Mouse (Mus musculus) embryonic fibroblast, embryonic 13.5 days (primary cell): ENCODE results near the gene Rnf217. TPM values are rescaled to one million over a fixed set of nuclear protein-coding genes. Genes with fewer than 3 reads are reported as not detected.

Experiments
- H3K27ac ChIP-seq: 2 replicates; pipeline ENCODE4 v1.5.1; 2012; ENCODE audit warnings: low read length, control low read depth, inconsistent platforms; ENCODE audit not compliant: insufficient read depth
- H3K4me1 ChIP-seq: 2 replicates; pipeline ENCODE4 v1.6.1; 2011; ENCODE audit warnings: low read length; ENCODE audit not compliant: control insufficient read depth, insufficient read depth
- H3K4me3 ChIP-seq: 2 replicates; pipeline ENCODE4 v1.5.1; 2011; ENCODE audit warnings: mild to moderate bottlenecking, control low read depth, low read length; ENCODE audit not compliant: insufficient read depth
- CTCF ChIP-seq: IDR thresholded peaks from 2 replicates; pipeline ENCODE4 v1.5.1; 2011; ENCODE audit warnings: mild to moderate bottlenecking, control low read depth, low read length, moderate library complexity, borderline replicate concordance; ENCODE audit not compliant: insufficient read depth
- POLR2A ChIP-seq: IDR thresholded peaks from 2 replicates; pipeline ENCODE4 v1.6.1; 2011; ENCODE audit warnings: low read depth, mild to moderate bottlenecking, control low read depth, low read length, moderate library complexity
- polyA plus RNA-seq: library from polyadenylated mRNA; stranded (reverse); fragments of >200 nt; gene quantifications from 2 replicates; pipeline ENCODE4 v1.2.4, GENCODE M21; 2011; ENCODE audit warnings: low read depth; ENCODE audit not compliant: missing spikeins, insufficient read length

Rnf217 gene
- polyA plus RNA-seq, 1 experiment = 7.2 TPM

GRCm38 (mm10) chr10:31515897-31516296 is 93.1 kb downstream of the Rnf217 start:
- Histone ChIP-seq H3K4me3 (no peak overlapping the region), H3K27ac (no peak overlapping the region), H3K4me1 (no peaks in the 10 kb centered on the region)
- TF ChIP-seq POLR2A (no peak), CTCF (no peak)

- no peak overlapping the region for H3K27ac ChIP-seq
- no peak for TF ChIP-seq POLR2A
- TF ChIP-seq CTCF = no peak
- H3K4me3 ChIP-seq = no peak overlapping the region
- no peaks in the 10 kb centered on the region for H3K4me1 ChIP-seq
Measured at GRCm38 (mm10) chr10:31504134-31504551, 104.8 kb downstream of the Rnf217 start.

GRCm38 (mm10) chr10:31503542-31504133 is 105.3 kb downstream of the Rnf217 start:
- Histone ChIP-seq H3K4me1 (no peaks in the 10 kb centered on the region), H3K4me3 (no peak overlapping the region), H3K27ac (no peak overlapping the region)
- TF ChIP-seq POLR2A (no peak), CTCF (no peak)

- Histone ChIP-seq H3K4me3 (no peak overlapping the region), H3K4me1 (no peaks in the 10 kb centered on the region), H3K27ac (no peak overlapping the region)
- TF ChIP-seq CTCF = no peak
- no peak for TF ChIP-seq POLR2A
Measured at GRCm38 (mm10) chr10:31501644-31502043, 107.3 kb downstream of the Rnf217 start.

GRCm38 (mm10) chr10:31496931-31497330 is 112.1 kb downstream of the Rnf217 start:
- no peaks in the 10 kb centered on the region for H3K4me1 ChIP-seq
- H3K27ac ChIP-seq = no peak overlapping the region
- TF ChIP-seq POLR2A (no peak), CTCF (no peak)
- no peak overlapping the region for H3K4me3 ChIP-seq

GRCm38 (mm10) chr10:31495826-31496225 is 113.2 kb downstream of the Rnf217 start:
- H3K4me1 ChIP-seq = no peaks in the 10 kb centered on the region
- no peak overlapping the region for H3K27ac ChIP-seq
- H3K4me3 ChIP-seq = no peak overlapping the region
- TF ChIP-seq CTCF = no peak
- TF ChIP-seq POLR2A = no peak

GRCm38 (mm10) chr10:31494296-31494695 is 114.7 kb downstream of the Rnf217 start:
- Histone ChIP-seq H3K4me1 (no peaks in the 10 kb centered on the region), H3K4me3 (no peak overlapping the region), H3K27ac (no peak overlapping the region)
- TF ChIP-seq CTCF (no peak), POLR2A (no peak)

GRCm38 (mm10) chr10:31467043-31467898 is 141.7 kb downstream of the Rnf217 start:
- H3K27ac ChIP-seq = peak overlapping the region; percentile 84

GRCm38 (mm10) chr10:31465840-31466541 is 143.0 kb downstream of the Rnf217 start:
- peaks cover 10% of the 10 kb centered on the region for H3K4me1 ChIP-seq
- H3K4me3 ChIP-seq = no peak overlapping the region
- no peak for TF ChIP-seq CTCF
- TF ChIP-seq POLR2A = no peak
- H3K27ac ChIP-seq = no peak overlapping the region

More at GRCm38 (mm10) chr10:31467043-31467898, 141.7 kb downstream of the Rnf217 start:
- Histone ChIP-seq H3K4me1 (peaks cover 10% of the 10 kb centered on the region), H3K4me3 (no peak overlapping the region)
- no peak for TF ChIP-seq POLR2A
- TF ChIP-seq CTCF = no peak
